Mouse (Mus musculus) liver, adult (tissue): ENCODE measurements around the gene 2810004N23Rik.

Experiments
- GATA4 ChIP-seq: IDR thresholded peaks from 2 replicates; pipeline ENCODE4 v1.6.1; 2014; ENCODE audit warnings: mild to moderate bottlenecking, low read length; ENCODE audit not compliant: insufficient replicate concordance

The 2810004N23Rik gene

GRCm38 (mm10) chr8:124836907-124837306 lies 26.0 kb downstream of the 2810004N23Rik start:
- TF ChIP-seq GATA4, result no peak

GRCm38 (mm10) chr8:124836273-124836672 lies 26.6 kb downstream of the 2810004N23Rik start:
- no peak for TF ChIP-seq GATA4

GRCm38 (mm10) chr8:124835848-124836247 lies 27.1 kb downstream of the 2810004N23Rik start:
- no peak for TF ChIP-seq GATA4

- TF ChIP-seq GATA4, result no peak
These were observed 29.3 kb downstream of the 2810004N23Rik start for GRCm38 (mm10) chr8:124833430-124834205.

GRCm38 (mm10) chr8:124831941-124832340 lies 31.0 kb downstream of the 2810004N23Rik start:
- TF ChIP-seq GATA4, result no peak

GRCm38 (mm10) chr8:124831531-124831930 lies 31.4 kb downstream of the 2810004N23Rik start:
- no peak for TF ChIP-seq GATA4

- no peak for TF ChIP-seq GATA4
These were observed 32.9 kb downstream of the 2810004N23Rik start for GRCm38 (mm10) chr8:124830050-124830449.

GRCm38 (mm10) chr8:124828561-124829240 lies 34.2 kb downstream of the 2810004N23Rik start:
- no peak for TF ChIP-seq GATA4

- no peak for TF ChIP-seq GATA4
These were observed 35.5 kb downstream of the 2810004N23Rik start for GRCm38 (mm10) chr8:124827387-124827786.

- TF ChIP-seq GATA4, result no peak
These were observed 36.3 kb downstream of the 2810004N23Rik start for GRCm38 (mm10) chr8:124826658-124827057.

- no peak for TF ChIP-seq GATA4
These were observed 39.4 kb downstream of the 2810004N23Rik start for GRCm38 (mm10) chr8:124823497-124823896.

- TF ChIP-seq GATA4, result no peak
These were observed 42.8 kb downstream of the 2810004N23Rik start for GRCm38 (mm10) chr8:124820125-124820524.

- no peak for TF ChIP-seq GATA4
These were observed 43.3 kb downstream of the 2810004N23Rik start for GRCm38 (mm10) chr8:124819612-124820115.

- no peak for TF ChIP-seq GATA4
These were observed 45.6 kb downstream of the 2810004N23Rik start for GRCm38 (mm10) chr8:124817361-124817760.

GRCm38 (mm10) chr8:124816866-124817265 lies 46.1 kb downstream of the 2810004N23Rik start:
- TF ChIP-seq GATA4, result no peak

GRCm38 (mm10) chr8:124815870-124816269 lies 47.0 kb downstream of the 2810004N23Rik start:
- TF ChIP-seq GATA4, result no peak
